Mouse (Mus musculus): ENCODE data around the gene Gfpt1. TPM values are rescaled to one million over a fixed set of nuclear protein-coding genes. Genes with fewer than 3 reads are reported as not detected.
A peak's percentile ranks its signal among the peaks of the same experiment; 100 is the strongest.

The Gfpt1 gene
- polyA plus RNA-seq, 1 experiment from 2014 or later: 31.0 TPM

- H3K9ac ChIP-seq (ENCODE audit: low read length): peak overlapping the region; percentile 67
- H3K4me2 ChIP-seq (ENCODE audit: low read depth, low read length): peak overlapping the region; percentile 68
- H3K27ac ChIP-seq (ENCODE audit: low read length): peak overlapping the region; percentile 46; the same call in 1 of the 2 replicates
- H3K9me3 ChIP-seq (replicated peaks; ENCODE audit: control insufficient read depth, low read length): no peaks in the 10 kb centered on the region
- WGBS: 11% methylated on average over 12 of the region's 12 CpGs
- H3K4me3 ChIP-seq (replicated peaks; ENCODE audit: low read length): peak overlapping the region; percentile 38
- no peaks in the 10 kb centered on the region for H3K27me3 ChIP-seq (ENCODE audit: control insufficient read depth, insufficient read depth, low read length)
- peaks cover 27% of the 10 kb centered on the region for H3K4me1 ChIP-seq (ENCODE audit: control insufficient read depth, insufficient read depth, low read length)
- peak; percentile 55; the same call in 1 of the 2 replicates for ATAC-seq (ENCODE audit: insufficient read depth, low FRiP score)
- H3K36me3 ChIP-seq (ENCODE audit: control insufficient read depth, insufficient read depth, low read length): no peaks in the 10 kb centered on the region
Observed at GRCm38 (mm10) chr6:87101281-87101954, 58.8 kb downstream of the Gfpt1 start.

- 21% methylated on average over 4 of the region's 4 CpGs for WGBS
- ATAC-seq (ENCODE audit: insufficient read depth, low FRiP score): peak; percentile 35; the same call in 1 of the 2 replicates
- Histone ChIP-seq H3K27ac (ENCODE audit: low read length) (peak overlapping the region; percentile 46; the same call in 1 of the 2 replicates), H3K9ac (ENCODE audit: low read length) (peak overlapping the region; percentile 13; the same call in 1 of the 2 replicates), H3K27me3 (ENCODE audit: control insufficient read depth, insufficient read depth, low read length) (no peaks in the 10 kb centered on the region), H3K9me3 (replicated peaks; ENCODE audit: control insufficient read depth, low read length) (no peaks in the 10 kb centered on the region), H3K4me1 (ENCODE audit: control insufficient read depth, insufficient read depth, low read length) (peaks cover 27% of the 10 kb centered on the region), H3K36me3 (ENCODE audit: control insufficient read depth, insufficient read depth, low read length) (no peaks in the 10 kb centered on the region), H3K4me3 (replicated peaks; ENCODE audit: low read length) (no peak overlapping the region), H3K4me2 (ENCODE audit: low read depth, low read length) (no peak overlapping the region)
Observed at GRCm38 (mm10) chr6:87101955-87102353, 59.3 kb downstream of the Gfpt1 start.

GRCm38 (mm10) chr6:87102421-87102911 lies 59.8 kb downstream of the Gfpt1 start:
- Histone ChIP-seq H3K27me3 (ENCODE audit: control insufficient read depth, insufficient read depth, low read length) (no peaks in the 10 kb centered on the region), H3K27ac (ENCODE audit: low read length) (peak overlapping the region; percentile 46; the same call in 1 of the 2 replicates), H3K4me1 (ENCODE audit: control insufficient read depth, insufficient read depth, low read length) (peaks cover 27% of the 10 kb centered on the region), H3K9me3 (replicated peaks; ENCODE audit: control insufficient read depth, low read length) (no peaks in the 10 kb centered on the region), H3K4me3 (replicated peaks; ENCODE audit: low read length) (no peak overlapping the region), H3K9ac (ENCODE audit: low read length) (peak overlapping the region; percentile 13; the same call in 1 of the 2 replicates), H3K4me2 (ENCODE audit: low read depth, low read length) (no peak overlapping the region), H3K36me3 (ENCODE audit: control insufficient read depth, insufficient read depth, low read length) (no peaks in the 10 kb centered on the region)
- WGBS: 33% methylated on average over 7 of the region's 7 CpGs
- ATAC-seq (ENCODE audit: insufficient read depth, low FRiP score): peak; percentile 63; the same call in 1 of the 2 replicates

GRCm38 (mm10) chr6:87103314-87103713 lies 60.7 kb downstream of the Gfpt1 start:
- Histone ChIP-seq H3K4me2 (ENCODE audit: low read depth, low read length) (no peak overlapping the region), H3K27me3 (ENCODE audit: control insufficient read depth, insufficient read depth, low read length) (no peaks in the 10 kb centered on the region), H3K4me1 (ENCODE audit: control insufficient read depth, insufficient read depth, low read length) (peaks cover 27% of the 10 kb centered on the region), H3K4me3 (replicated peaks; ENCODE audit: low read length) (no peak overlapping the region), H3K9me3 (replicated peaks; ENCODE audit: control insufficient read depth, low read length) (no peaks in the 10 kb centered on the region), H3K9ac (ENCODE audit: low read length) (no peak overlapping the region), H3K36me3 (ENCODE audit: control insufficient read depth, insufficient read depth, low read length) (no peaks in the 10 kb centered on the region), H3K27ac (ENCODE audit: low read length) (no peak overlapping the region)
- no peak for ATAC-seq (ENCODE audit: insufficient read depth, low FRiP score)
- WGBS: 76% methylated on average over 1 of the region's 1 CpGs

GRCm38 (mm10) chr6:87104123-87104796 lies 61.6 kb downstream of the Gfpt1 start, which contains the start of gene D6Ertd527e:
D6Ertd527e (plus strand) TSS chr6:87104746.
- no peak within 1 kb of the TSS for H3K9ac ChIP-seq (ENCODE audit: low read length)
- H3K27me3 ChIP-seq (ENCODE audit: control insufficient read depth, insufficient read depth, low read length): no peaks in the 10 kb centered on the region
- H3K9me3 ChIP-seq (replicated peaks; ENCODE audit: control insufficient read depth, low read length): no peaks in the 10 kb centered on the region
- H3K4me1 ChIP-seq (ENCODE audit: control insufficient read depth, insufficient read depth, low read length): peaks cover 27% of the 10 kb centered on the region
- H3K4me3 ChIP-seq (replicated peaks; ENCODE audit: low read length): no peak within 1 kb of the TSS
- 79% methylated on average over 11 of the region's 11 CpGs for WGBS
- H3K27ac ChIP-seq (ENCODE audit: low read length): no peak within 1 kb of the TSS
- H3K36me3 ChIP-seq (ENCODE audit: control insufficient read depth, insufficient read depth, low read length): no peaks in the 10 kb centered on the region
- no peak within 1 kb of the TSS for H3K4me2 ChIP-seq (ENCODE audit: low read depth, low read length)
- no peak for ATAC-seq (ENCODE audit: insufficient read depth, low FRiP score)

GRCm38 (mm10) chr6:87111493-87111892 lies 68.8 kb downstream of the Gfpt1 start:
- WGBS: 95% methylated on average over 1 of the region's 1 CpGs

GRCm38 (mm10) chr6:87112125-87112524 lies 69.5 kb downstream of the Gfpt1 start:
- H3K36me3 ChIP-seq (ENCODE audit: control insufficient read depth, insufficient read depth, low read length): no peaks in the 10 kb centered on the region
- 70% methylated on average over 6 of the region's 6 CpGs for WGBS
- H3K4me2 ChIP-seq (ENCODE audit: low read depth, low read length): no peak overlapping the region
- H3K9ac ChIP-seq (ENCODE audit: low read length): no peak overlapping the region
- no peaks in the 10 kb centered on the region for H3K9me3 ChIP-seq (replicated peaks; ENCODE audit: control insufficient read depth, low read length)
- H3K4me1 ChIP-seq (ENCODE audit: control insufficient read depth, insufficient read depth, low read length): no peaks in the 10 kb centered on the region
- H3K27me3 ChIP-seq (ENCODE audit: control insufficient read depth, insufficient read depth, low read length): no peaks in the 10 kb centered on the region
- H3K27ac ChIP-seq (ENCODE audit: low read length): 0 out of 2 replicates have a peak overlapping the region, but pooled peaks have one; percentile 15
- no peak for ATAC-seq (ENCODE audit: insufficient read depth, low FRiP score)
- no peak overlapping the region for H3K4me3 ChIP-seq (replicated peaks; ENCODE audit: low read length)

More at GRCm38 (mm10) chr6:87111493-87111892, 68.8 kb downstream of the Gfpt1 start:
- no peak overlapping the region for H3K9ac ChIP-seq (ENCODE audit: low read length)
- no peaks in the 10 kb centered on the region for H3K4me1 ChIP-seq (ENCODE audit: control insufficient read depth, insufficient read depth, low read length)
- no peak overlapping the region for H3K4me3 ChIP-seq (replicated peaks; ENCODE audit: low read length)
- H3K27me3 ChIP-seq (ENCODE audit: control insufficient read depth, insufficient read depth, low read length): no peaks in the 10 kb centered on the region
- no peak overlapping the region for H3K27ac ChIP-seq (ENCODE audit: low read length)
- ATAC-seq (ENCODE audit: insufficient read depth, low FRiP score): no peak
- H3K9me3 ChIP-seq (replicated peaks; ENCODE audit: control insufficient read depth, low read length): no peaks in the 10 kb centered on the region
- H3K4me2 ChIP-seq (ENCODE audit: low read depth, low read length): no peak overlapping the region
- H3K36me3 ChIP-seq (ENCODE audit: control insufficient read depth, insufficient read depth, low read length): no peaks in the 10 kb centered on the region

GRCm38 (mm10) chr6:87115981-87116380 lies 73.3 kb downstream of the Gfpt1 start:
- no peaks in the 10 kb centered on the region for H3K27me3 ChIP-seq (ENCODE audit: control insufficient read depth, insufficient read depth, low read length)
- no peak overlapping the region for H3K9ac ChIP-seq (ENCODE audit: low read length)
- H3K4me3 ChIP-seq (replicated peaks; ENCODE audit: low read length): no peak overlapping the region
- H3K9me3 ChIP-seq (replicated peaks; ENCODE audit: control insufficient read depth, low read length): no peaks in the 10 kb centered on the region
- no peaks in the 10 kb centered on the region for H3K36me3 ChIP-seq (ENCODE audit: control insufficient read depth, insufficient read depth, low read length)
- no peak for ATAC-seq (ENCODE audit: insufficient read depth, low FRiP score)
- WGBS: 79% methylated on average over 2 of the region's 2 CpGs
- H3K4me2 ChIP-seq (ENCODE audit: low read depth, low read length): no peak overlapping the region
- H3K27ac ChIP-seq (ENCODE audit: low read length): no peak overlapping the region
- H3K4me1 ChIP-seq (ENCODE audit: control insufficient read depth, insufficient read depth, low read length): no peaks in the 10 kb centered on the region

- Histone ChIP-seq H3K36me3 (ENCODE audit: control insufficient read depth, insufficient read depth, low read length) (no peaks in the 10 kb centered on the region), H3K9me3 (replicated peaks; ENCODE audit: control insufficient read depth, low read length) (no peaks in the 10 kb centered on the region), H3K27me3 (ENCODE audit: control insufficient read depth, insufficient read depth, low read length) (no peaks in the 10 kb centered on the region), H3K9ac (ENCODE audit: low read length) (no peak overlapping the region), H3K4me3 (replicated peaks; ENCODE audit: low read length) (no peak overlapping the region), H3K4me1 (ENCODE audit: control insufficient read depth, insufficient read depth, low read length) (no peaks in the 10 kb centered on the region), H3K27ac (ENCODE audit: low read length) (no peak overlapping the region), H3K4me2 (ENCODE audit: low read depth, low read length) (no peak overlapping the region)
- no peak for ATAC-seq (ENCODE audit: insufficient read depth, low FRiP score)
- WGBS: 82% methylated on average over 7 of the region's 7 CpGs
Observed at GRCm38 (mm10) chr6:87116596-87116995, 74.0 kb downstream of the Gfpt1 start.

Data from stomach, embryonic 16.5 days (tissue).